Mouse (Mus musculus): ENCODE measurements around the gene Gm10577.

Gene Gm10577

DNA sequence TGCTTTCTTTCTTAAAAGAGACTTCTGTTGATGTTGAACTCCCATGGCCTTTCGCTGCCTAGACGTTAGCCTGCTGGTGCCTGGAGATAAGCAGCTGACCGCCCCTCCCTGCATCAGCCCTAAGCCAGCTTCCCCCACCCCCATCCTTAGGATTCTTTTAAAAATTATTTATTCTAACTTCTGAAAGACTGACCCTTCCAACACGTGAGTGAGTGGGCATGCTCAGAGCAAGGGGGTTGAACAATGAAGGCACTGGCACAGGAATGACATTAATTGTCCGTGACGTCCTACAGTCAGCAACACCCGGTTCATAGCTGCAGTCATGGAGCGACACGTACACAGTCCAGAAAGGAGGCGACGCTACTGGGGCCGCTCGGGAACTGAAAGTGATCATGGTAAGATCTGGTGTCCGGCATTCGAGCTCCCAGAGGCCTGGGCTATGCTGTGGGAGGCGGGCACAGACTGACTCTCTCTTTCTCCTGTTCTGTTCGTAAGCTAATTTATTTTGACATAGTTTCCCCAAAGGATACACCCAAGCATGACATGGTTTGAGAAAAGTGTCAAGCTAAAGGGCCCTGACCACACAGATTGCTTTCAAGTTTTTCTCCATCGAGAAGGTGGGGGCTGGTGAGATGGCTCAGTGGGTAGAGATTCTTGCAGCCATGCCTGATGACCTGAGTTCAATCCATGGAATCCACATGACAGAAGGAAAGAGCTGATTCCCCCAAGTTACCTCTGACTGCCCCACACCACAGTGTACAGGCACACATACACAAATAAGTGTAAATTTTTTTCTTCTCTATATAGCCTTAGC, 25.8 kb downstream of the Gm10577 start:
- no peak for DNase-seq

- DNase-seq = no peak
Observed at GRCm38 (mm10) chr4:100992086-100992485, 28.4 kb downstream of the Gm10577 start.

DNA sequence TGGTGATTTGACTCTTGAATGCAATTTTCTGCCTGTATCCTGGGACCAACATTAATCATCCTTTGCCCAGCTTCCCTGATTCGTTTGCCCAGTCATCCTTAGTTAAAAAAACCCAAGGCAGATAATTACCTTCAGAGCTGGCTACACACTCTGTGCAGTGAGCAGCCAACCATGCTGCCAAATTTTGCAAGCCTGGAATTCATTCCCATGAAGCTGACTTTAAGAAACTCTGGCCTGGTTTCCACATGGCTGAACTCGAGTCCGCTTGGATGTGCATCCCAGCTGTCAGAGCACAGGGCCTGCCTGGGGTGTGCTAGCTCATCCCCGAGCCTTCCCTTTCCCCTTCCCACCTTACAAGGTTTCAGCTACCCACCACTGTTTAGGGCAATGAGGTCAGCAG, 29.5 kb downstream of the Gm10577 start:
- DNase-seq = no peak

GRCm38 (mm10) chr4:100988231-100988799, 32.2 kb downstream of the Gm10577 start:
- DNase-seq = no peak

DNA sequence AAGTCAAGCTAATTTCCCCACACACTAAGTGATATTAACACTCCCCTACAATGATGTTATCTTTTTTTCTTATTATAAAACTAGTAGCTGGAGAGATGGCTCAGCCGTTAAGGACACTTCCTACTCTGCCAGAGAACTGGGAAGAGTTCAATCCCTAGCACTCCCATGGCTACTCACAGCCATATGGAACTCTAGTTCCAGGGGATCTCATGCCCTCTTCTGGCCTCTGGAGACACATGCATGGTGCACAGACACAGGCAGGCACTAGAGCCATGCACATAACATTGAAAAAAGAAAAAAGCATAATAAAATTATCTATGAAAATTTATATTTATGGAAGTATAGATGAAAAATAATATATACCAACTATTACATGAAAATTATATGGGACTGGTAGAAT, 33.3 kb downstream of the Gm10577 start:
- no peak for DNase-seq

DNA sequence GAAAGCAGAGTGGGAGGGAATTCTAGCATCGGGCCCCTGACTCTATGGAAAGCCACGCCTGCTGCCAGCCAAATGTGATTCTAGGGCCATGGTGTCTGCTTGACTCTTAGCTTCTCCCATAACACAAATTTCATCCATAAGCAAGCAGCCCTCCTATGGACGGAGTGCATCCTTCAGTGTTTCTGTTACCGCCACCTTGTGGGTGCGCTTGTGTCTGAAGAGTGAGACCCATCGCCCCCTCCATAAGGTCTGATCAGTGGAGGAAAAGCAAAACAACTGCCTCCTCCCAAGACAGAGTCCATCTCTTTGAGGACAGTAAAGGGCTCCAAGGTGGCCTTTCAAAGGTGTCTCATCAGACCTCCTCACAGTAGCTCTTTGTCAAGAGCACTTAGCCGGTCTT, 43.0 kb downstream of the Gm10577 start:
- no peak for DNase-seq

DNA sequence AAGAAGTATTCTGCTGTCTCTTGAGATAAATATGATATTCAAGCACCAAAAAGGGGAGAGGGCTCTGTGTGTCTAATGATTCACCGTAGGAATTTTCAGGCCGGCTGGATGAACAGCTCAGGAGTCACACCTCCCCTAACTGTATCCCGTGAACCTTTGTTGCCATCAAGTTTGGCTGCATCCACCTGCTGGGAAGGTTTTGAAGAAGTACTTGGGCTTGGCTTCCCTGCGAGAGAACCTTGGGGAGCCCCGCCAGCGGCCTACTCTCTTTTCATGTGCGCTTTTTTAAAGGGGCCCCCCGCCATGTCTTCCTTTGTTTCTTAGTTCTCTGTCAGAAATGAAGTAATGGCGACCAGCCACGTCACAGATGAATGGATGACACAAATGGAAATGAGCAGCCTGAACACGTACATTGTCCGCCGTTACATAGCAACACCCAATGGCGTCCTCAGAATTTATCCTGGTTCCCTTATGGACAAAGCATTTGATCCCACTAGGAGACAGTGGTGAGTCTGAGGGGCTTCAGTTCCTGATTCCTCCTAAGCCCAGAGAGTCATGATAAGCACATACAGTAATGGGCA, 46.0 kb downstream of the Gm10577 start:
- DNase-seq = no peak

DNA sequence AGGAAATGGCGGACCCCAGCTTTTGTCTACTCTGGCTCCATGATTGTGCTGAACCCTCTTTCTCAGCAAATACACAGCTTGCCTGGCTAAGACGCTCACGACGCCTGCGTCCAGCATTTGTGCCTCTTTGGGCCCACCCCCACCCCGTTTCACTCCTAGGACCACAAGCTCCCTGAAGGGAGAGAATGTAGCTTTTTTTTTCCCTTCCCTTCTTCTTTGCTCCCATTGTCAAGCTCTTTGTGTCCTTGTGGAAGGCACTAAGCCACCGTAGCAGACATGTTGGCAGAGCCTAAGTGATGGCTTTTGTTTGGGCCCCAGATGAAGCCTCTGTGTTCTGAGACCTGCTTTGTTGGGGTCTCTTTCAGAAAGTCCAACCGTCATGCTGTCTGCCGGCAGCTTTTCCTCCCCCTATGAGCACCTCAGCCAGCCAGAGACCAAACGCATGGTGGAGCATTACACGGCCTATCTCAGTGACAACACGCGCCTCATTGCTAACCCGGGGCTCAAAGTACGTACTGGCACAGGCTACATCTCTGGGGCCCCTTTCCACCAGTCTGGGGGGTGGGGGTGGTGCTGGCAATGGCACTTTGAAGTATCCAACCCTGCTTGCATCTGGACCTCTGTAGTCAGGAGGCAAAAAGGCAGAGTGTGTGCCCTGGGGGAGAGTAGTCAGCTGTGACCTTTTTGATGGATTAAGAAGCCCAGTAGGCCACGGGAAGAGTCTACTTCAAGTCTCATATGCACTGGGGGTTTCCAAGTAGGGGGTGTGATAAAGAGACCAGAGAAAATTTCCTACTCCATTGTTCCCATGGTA, 46.6 kb downstream of the Gm10577 start:
- DNase-seq = peak; percentile 31

Data from cerebellum, adult 9-11 months (tissue).